Mouse (Mus musculus): Measurements from ENCODE around the gene Klrc1. TPM values are rescaled to one million over a fixed set of nuclear protein-coding genes. Genes with fewer than 3 reads are reported as not detected.

Gene Klrc1
- polyA plus RNA-seq, 1 experiment, result not detected

DNA sequence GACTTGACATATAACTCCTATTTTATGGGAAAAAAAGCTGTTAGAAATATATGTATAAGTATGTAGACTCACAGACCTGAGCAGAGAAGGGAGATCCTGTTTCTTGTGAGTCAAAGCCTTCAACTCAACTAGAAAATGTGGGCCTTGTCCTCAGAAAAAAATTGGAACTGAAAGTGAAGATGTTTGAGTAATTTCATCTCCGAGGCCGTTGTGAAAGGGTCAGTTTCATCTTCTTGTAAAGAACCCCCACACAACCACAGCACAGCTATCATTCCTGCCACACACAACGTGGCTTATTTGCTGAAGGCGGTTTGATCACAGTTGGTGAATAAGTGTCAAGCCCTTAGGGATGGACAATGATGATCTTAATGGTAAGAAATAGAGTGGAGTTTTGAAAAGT is 55.0 kb downstream of the Klrc1 start, which contains the start of gene Klrk1:
TSS of gene Klrk1 (minus strand) at position 130 of the 400 bp plus-strand sequence.
- TF ChIP-seq POLR2A (IDR thresholded peaks at IDR 0.05; ENCODE audit: borderline replicate concordance, low read depth, low read length) (no peak), CTCF (IDR thresholded peaks at IDR 0.05; ENCODE audit: low read depth, low read length) (no peak)
- no peaks in the 10 kb centered on the region for H3K4me1 ChIP-seq (ENCODE audit: control insufficient read depth, insufficient read depth, low read length)
- no peak within 1 kb of the TSS for H3K4me3 ChIP-seq (ENCODE audit: insufficient read depth, low read length)
- H3K27ac ChIP-seq (ENCODE audit: insufficient read depth, low read depth, low read length), result no peak within 1 kb of the TSS

Other genes starting within 250 kb of the Klrc1 start
- gene Clec1a, start 227.0 kb downstream of the Klrc1 start, polyA plus RNA-seq (2012; ENCODE audit: insufficient read depth, insufficient read length, missing spikeins), result 0.46 and 0.69 TPM in 2 replicates
- not detected in 2 replicates for gene Olr1, start 171.8 kb downstream of the Klrc1 start, polyA plus RNA-seq (2012; ENCODE audit: insufficient read depth, insufficient read length, missing spikeins)
- gene Tmem52b, start 166.4 kb downstream of the Klrc1 start, polyA plus RNA-seq (2012; ENCODE audit: insufficient read depth, insufficient read length, missing spikeins), result not detected in 2 replicates
- 115 and 118 TPM in 2 replicates for gene Gabarapl1, start 145.8 kb downstream of the Klrc1 start, polyA plus RNA-seq (2012; ENCODE audit: insufficient read depth, insufficient read length, missing spikeins)
- not detected in 2 replicates for gene Klre1, start 101.1 kb downstream of the Klrc1 start, polyA plus RNA-seq (2012; ENCODE audit: insufficient read depth, insufficient read length, missing spikeins)
- not detected in 2 replicates for gene Klrd1, start 87.2 kb downstream of the Klrc1 start, polyA plus RNA-seq (2012; ENCODE audit: insufficient read depth, insufficient read length, missing spikeins)
- 0.92 and 1.3 TPM in 2 replicates for gene Klrk1, start 55.1 kb downstream of the Klrc1 start, polyA plus RNA-seq (2012; ENCODE audit: insufficient read depth, insufficient read length, missing spikeins)
- not detected in 2 replicates for gene Klrc3, start 35.6 kb downstream of the Klrc1 start, polyA plus RNA-seq (2012; ENCODE audit: insufficient read depth, insufficient read length, missing spikeins)
- gene Klrc2, start 18.3 kb downstream of the Klrc1 start, polyA plus RNA-seq (2012; ENCODE audit: insufficient read depth, insufficient read length, missing spikeins), result not detected in 2 replicates
- gene Klri1, start 38.2 kb upstream of the Klrc1 start, polyA plus RNA-seq (2012; ENCODE audit: insufficient read depth, insufficient read length, missing spikeins), result not detected in 2 replicates
- not detected in 2 replicates for gene Klri2, start 61.5 kb upstream of the Klrc1 start, polyA plus RNA-seq (2012; ENCODE audit: insufficient read depth, insufficient read length, missing spikeins)
- not detected in 2 replicates for gene Gm156, start 105.3 kb upstream of the Klrc1 start, polyA plus RNA-seq (2012; ENCODE audit: insufficient read depth, insufficient read length, missing spikeins)
- not detected in 2 replicates for gene Gm17631, start 183.7 kb upstream of the Klrc1 start, polyA plus RNA-seq (2012; ENCODE audit: insufficient read depth, insufficient read length, missing spikeins)
- gene Klra17, start 197.7 kb upstream of the Klrc1 start, polyA plus RNA-seq (2012; ENCODE audit: insufficient read depth, insufficient read length, missing spikeins), result not detected in 2 replicates
- gene Klra5, start 238.7 kb upstream of the Klrc1 start, polyA plus RNA-seq (2012; ENCODE audit: insufficient read depth, insufficient read length, missing spikeins), result not detected in 2 replicates

Data from bone marrow macrophage, adult 2 months (primary cell).